Mouse (Mus musculus): ENCODE data around the gene Tomm20l. TPM values are rescaled to one million over a fixed set of nuclear protein-coding genes. Genes with fewer than 3 reads are reported as not detected.

The Tomm20l gene
- total RNA-seq, 1 experiment: not detected

DNA sequence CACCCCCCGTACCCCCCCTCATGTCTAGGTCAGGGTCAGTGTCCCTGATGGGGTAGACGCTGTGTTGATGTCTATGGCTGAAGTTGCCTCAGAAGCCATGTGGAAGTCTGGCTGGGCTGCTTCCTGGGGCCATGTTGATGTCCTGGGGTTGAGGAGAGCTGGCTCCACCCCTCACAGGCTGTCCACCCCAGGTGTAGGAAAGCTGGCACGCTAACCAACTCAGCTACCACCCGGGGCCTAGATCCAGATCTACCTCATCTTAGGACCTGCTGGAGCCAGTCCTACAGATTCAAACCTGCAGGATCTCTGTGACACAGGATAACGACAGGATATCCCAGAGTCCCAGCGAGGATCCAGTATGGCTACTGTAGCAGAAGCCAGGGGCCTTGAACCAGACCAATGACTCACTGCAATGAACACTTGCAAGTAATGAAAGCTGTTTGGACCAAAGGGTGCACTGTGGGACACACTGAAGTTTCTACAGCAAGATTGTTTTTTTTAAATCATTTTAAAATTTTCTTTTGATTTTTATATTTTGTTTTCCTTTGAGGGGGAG, 3.9 kb upstream of the Tomm20l start:
- Histone ChIP-seq H3K9me3 (ENCODE audit: control insufficient read depth, insufficient read depth, low read depth, low read length) (no peaks in the 10 kb centered on the region), H3K4me1 (ENCODE audit: control insufficient read depth in 2 of 2, insufficient read depth in 2 of 2, low read length in 2 of 2, poor library complexity in 1 of 2) (no peaks in the 10 kb centered on the region), H3K9ac (ENCODE audit: insufficient read depth, low read depth, low read length, poor library complexity, severe bottlenecking) (no peak overlapping the region), H3K36me3 (ENCODE audit: control insufficient read depth, insufficient read depth, low read length, poor library complexity, severe bottlenecking) (no peaks in the 10 kb centered on the region), H3K4me3 (ENCODE audit: insufficient read depth in 1 of 2, low read depth in 1 of 2, low read length in 2 of 2, poor library complexity in 1 of 2, severe bottlenecking in 1 of 2) (no peak overlapping the region), H3K27ac (ENCODE audit: insufficient read depth, low read depth, low read length, poor library complexity, severe bottlenecking) (no peak overlapping the region)
- in situ Hi-C loops (cut with MboI; ENCODE audit: low sequenced_read_pairs in 2 of 2, unreplicated experiment in 2 of 2): no loop called here
- no peak for TF ChIP-seq CHD2 (IDR thresholded peaks at IDR 0.05; ENCODE audit: low read depth, low read length)
- no peak for DNase-seq (ENCODE audit: low read depth, low spot score)

GRCm38 (mm10) chr12:71113074-71113473, 1.8 kb downstream of the Tomm20l start:
- in situ Hi-C loops (cut with MboI; ENCODE audit: low sequenced_read_pairs in 2 of 2, unreplicated experiment in 2 of 2): no loop called here
- DNase-seq (ENCODE audit: low read depth, low spot score): no peak
- Histone ChIP-seq H3K27ac (ENCODE audit: insufficient read depth, low read depth, low read length, poor library complexity, severe bottlenecking) (no peak overlapping the region), H3K9me3 (ENCODE audit: control insufficient read depth, insufficient read depth, low read depth, low read length) (no peaks in the 10 kb centered on the region), H3K4me1 (ENCODE audit: control insufficient read depth in 2 of 2, insufficient read depth in 2 of 2, low read length in 2 of 2, poor library complexity in 1 of 2) (no peaks in the 10 kb centered on the region), H3K36me3 (ENCODE audit: control insufficient read depth, insufficient read depth, low read length, poor library complexity, severe bottlenecking) (no peaks in the 10 kb centered on the region), H3K4me3 (ENCODE audit: insufficient read depth in 1 of 2, low read depth in 1 of 2, low read length in 2 of 2, poor library complexity in 1 of 2, severe bottlenecking in 1 of 2) (no peak overlapping the region), H3K9ac (ENCODE audit: insufficient read depth, low read depth, low read length, poor library complexity, severe bottlenecking) (no peak overlapping the region)
- TF ChIP-seq CHD2 (IDR thresholded peaks at IDR 0.05; ENCODE audit: low read depth, low read length): no peak
- no peak for TF ChIP-seq HCFC1 (IDR thresholded peaks at IDR 0.05; ENCODE audit: borderline replicate concordance, insufficient read depth, low read length)
- TF ChIP-seq MAFK (IDR thresholded peaks at IDR 0.05; ENCODE audit: insufficient read depth, low read depth, low read length): no peak
- no peak for TF ChIP-seq ZNF384 (IDR thresholded peaks at IDR 0.05; ENCODE audit: low read depth, low read length)
- TF ChIP-seq ZC3H11A (IDR thresholded peaks at IDR 0.05; ENCODE audit: borderline replicate concordance, low read depth, low read length): no peak

DNA sequence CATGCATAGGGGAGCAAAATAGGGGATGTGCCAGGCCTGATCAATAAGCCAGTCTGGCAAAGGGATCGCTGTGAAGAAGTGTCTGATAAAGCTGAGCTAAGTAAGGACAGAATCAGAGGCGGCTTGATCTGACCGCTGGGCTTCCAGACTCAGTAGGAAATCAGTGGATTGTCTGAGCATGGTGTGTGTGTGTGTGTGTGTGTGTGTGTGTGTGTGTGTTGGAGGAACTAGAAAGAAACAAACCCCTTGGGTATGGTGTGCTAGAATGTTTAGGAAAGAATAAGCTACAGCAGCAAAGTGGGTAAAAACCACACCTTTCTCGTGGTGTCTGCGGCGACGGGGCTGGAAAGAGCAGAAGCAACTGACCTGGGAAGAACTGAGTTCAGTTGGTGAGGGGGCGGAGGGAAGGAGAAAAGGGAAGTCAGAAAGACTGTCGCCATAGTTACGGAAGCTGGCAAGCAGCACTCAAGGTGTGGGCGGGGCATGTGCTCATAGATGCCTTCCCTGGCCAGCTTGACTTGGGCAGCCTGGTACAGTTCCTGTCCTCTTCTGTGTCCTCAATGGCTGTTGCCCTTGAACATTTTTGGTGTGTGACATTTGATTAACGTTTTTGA, 2.6 kb downstream of the Tomm20l start:
- Histone ChIP-seq H3K4me1 (ENCODE audit: control insufficient read depth in 2 of 2, insufficient read depth in 2 of 2, low read length in 2 of 2, poor library complexity in 1 of 2) (no peaks in the 10 kb centered on the region), H3K9me3 (ENCODE audit: control insufficient read depth, insufficient read depth, low read depth, low read length) (no peaks in the 10 kb centered on the region), H3K36me3 (ENCODE audit: control insufficient read depth, insufficient read depth, low read length, poor library complexity, severe bottlenecking) (no peaks in the 10 kb centered on the region), H3K9ac (ENCODE audit: insufficient read depth, low read depth, low read length, poor library complexity, severe bottlenecking) (no peak overlapping the region), H3K4me3 (ENCODE audit: insufficient read depth in 1 of 2, low read depth in 1 of 2, low read length in 2 of 2, poor library complexity in 1 of 2, severe bottlenecking in 1 of 2) (no peak overlapping the region), H3K27ac (ENCODE audit: insufficient read depth, low read depth, low read length, poor library complexity, severe bottlenecking) (no peak overlapping the region)
- DNase-seq (ENCODE audit: low read depth, low spot score): no peak
- no peak for TF ChIP-seq MAFK (IDR thresholded peaks at IDR 0.05; ENCODE audit: insufficient read depth, low read depth, low read length)
- TF ChIP-seq HCFC1 (IDR thresholded peaks at IDR 0.05; ENCODE audit: borderline replicate concordance, insufficient read depth, low read length): no peak
- TF ChIP-seq CHD2 (IDR thresholded peaks at IDR 0.05; ENCODE audit: low read depth, low read length): no peak
- no peak for TF ChIP-seq ZNF384 (IDR thresholded peaks at IDR 0.05; ENCODE audit: low read depth, low read length)
- no peak for TF ChIP-seq ZC3H11A (IDR thresholded peaks at IDR 0.05; ENCODE audit: borderline replicate concordance, low read depth, low read length)
- in situ Hi-C loops (cut with MboI; ENCODE audit: low sequenced_read_pairs in 2 of 2, unreplicated experiment in 2 of 2): no loop called here

- in situ Hi-C loops (cut with MboI; ENCODE audit: low sequenced_read_pairs in 2 of 2, unreplicated experiment in 2 of 2): no loop called here
- Histone ChIP-seq H3K9ac (ENCODE audit: insufficient read depth, low read depth, low read length, poor library complexity, severe bottlenecking) (no peak overlapping the region), H3K27ac (ENCODE audit: insufficient read depth, low read depth, low read length, poor library complexity, severe bottlenecking) (no peak overlapping the region)
Measured at GRCm38 (mm10) chr12:71116411-71116810, 5.2 kb downstream of the Tomm20l start.

GRCm38 (mm10) chr12:71122731-71123130, 11.5 kb downstream of the Tomm20l start:
- TF ChIP-seq HCFC1 (IDR thresholded peaks at IDR 0.05; ENCODE audit: borderline replicate concordance, insufficient read depth, low read length) (no peak), ZC3H11A (IDR thresholded peaks at IDR 0.05; ENCODE audit: borderline replicate concordance, low read depth, low read length) (no peak), CHD2 (IDR thresholded peaks at IDR 0.05; ENCODE audit: low read depth, low read length) (no peak)
- Histone ChIP-seq H3K36me3 (ENCODE audit: control insufficient read depth, insufficient read depth, low read length, poor library complexity, severe bottlenecking) (peaks cover 15% of the 10 kb centered on the region; the same call in 1 of the 2 replicates), H3K4me3 (ENCODE audit: insufficient read depth in 1 of 2, low read depth in 1 of 2, low read length in 2 of 2, poor library complexity in 1 of 2, severe bottlenecking in 1 of 2) (no peak overlapping the region), H3K9ac (ENCODE audit: insufficient read depth, low read depth, low read length, poor library complexity, severe bottlenecking) (no peak overlapping the region), H3K9me3 (ENCODE audit: control insufficient read depth, insufficient read depth, low read depth, low read length) (no peaks in the 10 kb centered on the region), H3K4me1 (ENCODE audit: control insufficient read depth in 2 of 2, insufficient read depth in 2 of 2, low read length in 2 of 2, poor library complexity in 1 of 2) (no peaks in the 10 kb centered on the region), H3K27ac (ENCODE audit: insufficient read depth, low read depth, low read length, poor library complexity, severe bottlenecking) (no peak overlapping the region)
- no peak for DNase-seq (ENCODE audit: low read depth, low spot score)
- in situ Hi-C loops (cut with MboI; ENCODE audit: low sequenced_read_pairs in 2 of 2, unreplicated experiment in 2 of 2): no loop called here

More at GRCm38 (mm10) chr12:71116411-71116810, 5.2 kb downstream of the Tomm20l start:
- Histone ChIP-seq H3K4me3 (ENCODE audit: insufficient read depth in 1 of 2, low read depth in 1 of 2, low read length in 2 of 2, poor library complexity in 1 of 2, severe bottlenecking in 1 of 2) (no peak overlapping the region), H3K36me3 (ENCODE audit: control insufficient read depth, insufficient read depth, low read length, poor library complexity, severe bottlenecking) (no peaks in the 10 kb centered on the region), H3K4me1 (ENCODE audit: control insufficient read depth in 2 of 2, insufficient read depth in 2 of 2, low read length in 2 of 2, poor library complexity in 1 of 2) (no peaks in the 10 kb centered on the region), H3K9me3 (ENCODE audit: control insufficient read depth, insufficient read depth, low read depth, low read length) (no peaks in the 10 kb centered on the region)
- TF ChIP-seq ZC3H11A (IDR thresholded peaks at IDR 0.05; ENCODE audit: borderline replicate concordance, low read depth, low read length): no peak
- no peak for TF ChIP-seq HCFC1 (IDR thresholded peaks at IDR 0.05; ENCODE audit: borderline replicate concordance, insufficient read depth, low read length)
- TF ChIP-seq MAFK (IDR thresholded peaks at IDR 0.05; ENCODE audit: insufficient read depth, low read depth, low read length): no peak
- no peak for TF ChIP-seq CHD2 (IDR thresholded peaks at IDR 0.05; ENCODE audit: low read depth, low read length)
- no peak for TF ChIP-seq ZNF384 (IDR thresholded peaks at IDR 0.05; ENCODE audit: low read depth, low read length)
- DNase-seq (ENCODE audit: low read depth, low spot score): no peak

Measured in ES-E14 (cell line).